Mouse (Mus musculus): Measurements from ENCODE around the gene Nr1d1. TPM values are rescaled to one million over a fixed set of nuclear protein-coding genes. Genes with fewer than 3 reads are reported as not detected.

Nr1d1 gene
- 2.6 and 2.7 TPM in 2 replicates for polyA plus RNA-seq (2015; fragmentation: Nextera tagmentation; extraction: Ambion mirVana)

DNA sequence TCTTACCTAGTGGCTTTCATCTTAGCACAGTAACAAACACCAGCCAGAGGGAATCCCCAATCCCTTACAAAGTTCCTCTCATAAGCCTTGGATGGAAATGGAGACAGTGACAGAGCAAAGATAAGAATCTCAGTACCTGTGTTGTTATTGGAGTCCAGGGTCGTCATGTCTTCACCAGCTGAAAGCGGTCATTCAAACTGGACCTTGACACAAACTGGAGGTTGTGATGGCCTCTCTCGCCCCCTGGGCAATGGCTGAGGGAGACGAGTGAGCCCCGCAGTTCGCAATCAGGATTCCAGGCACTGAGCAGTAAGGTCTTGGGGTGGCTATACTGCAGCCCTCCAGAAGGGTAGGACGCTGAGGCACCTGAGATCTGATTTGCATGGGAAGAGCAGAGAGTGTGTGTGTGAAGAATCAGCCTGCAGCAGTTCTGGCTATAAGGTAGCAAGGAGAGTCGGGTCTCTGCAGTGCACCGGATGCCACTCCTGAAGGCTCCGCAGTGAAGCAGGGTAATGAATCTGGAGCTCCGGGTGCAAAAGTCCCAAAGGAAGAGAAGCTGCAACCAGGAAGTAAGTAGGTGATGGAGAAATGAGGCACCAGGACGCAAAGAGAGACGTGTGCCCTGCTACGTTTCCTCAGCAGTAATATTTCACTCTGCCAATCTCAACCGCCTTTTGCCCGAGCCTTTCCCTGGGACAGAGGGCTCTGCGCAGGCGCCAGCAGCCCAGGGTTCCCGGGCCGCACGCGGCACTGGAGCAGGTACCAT, at the start of gene Nr1d1:
TSS of gene Nr1d1 (minus strand) at position 752 of the 766 bp plus-strand sequence.
- peak within 1 kb of the TSS; percentile 43 for H3K9ac ChIP-seq
- H3K27ac ChIP-seq: peak within 1 kb of the TSS; percentile 84
- no peaks in the 10 kb centered on the region for H3K27me3 ChIP-seq (replicated peaks)
- WGBS: 1% methylated on average over 22 of the region's 22 CpGs
- H3K36me3 ChIP-seq: peaks cover 14% of the 10 kb centered on the region
- H3K4me2 ChIP-seq (replicated peaks): peak within 1 kb of the TSS; percentile 76
- peaks cover 56% of the 10 kb centered on the region for H3K4me1 ChIP-seq (replicated peaks)
- peak; percentile 8 for ATAC-seq
- H3K9me3 ChIP-seq: no peaks in the 10 kb centered on the region
- peak within 1 kb of the TSS; percentile 32 for H3K4me3 ChIP-seq (replicated peaks)

DNA sequence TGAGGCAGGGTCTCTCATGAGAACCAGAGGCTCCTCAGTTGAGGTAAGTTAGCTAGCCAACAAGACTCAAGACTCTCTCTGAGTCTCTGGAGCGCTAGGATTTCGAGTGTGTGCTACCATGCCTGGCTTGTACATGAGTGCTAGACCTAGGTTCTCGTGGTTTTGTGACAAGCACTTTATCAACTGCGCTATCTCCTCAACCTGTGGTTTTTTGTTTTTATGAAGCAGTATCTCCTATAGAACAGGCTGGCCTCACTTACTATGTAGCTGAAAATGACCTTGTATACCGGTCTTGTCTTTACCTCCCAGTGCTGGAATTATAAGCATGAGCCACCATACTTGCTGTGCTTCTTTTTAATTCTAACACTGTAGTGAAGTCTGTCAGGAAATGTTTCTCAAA, 45.8 kb upstream of the Nr1d1 start:
- Histone ChIP-seq H3K4me2 (replicated peaks) (no peak overlapping the region), H3K4me1 (replicated peaks) (no peaks in the 10 kb centered on the region), H3K4me3 (replicated peaks) (no peak overlapping the region), H3K9ac (no peak overlapping the region), H3K9me3 (no peaks in the 10 kb centered on the region), H3K27me3 (replicated peaks) (no peaks in the 10 kb centered on the region), H3K27ac (no peak overlapping the region), H3K36me3 (peaks cover 50% of the 10 kb centered on the region)
- no peak for ATAC-seq
- 96% methylated on average over 5 of the region's 5 CpGs for WGBS

DNA sequence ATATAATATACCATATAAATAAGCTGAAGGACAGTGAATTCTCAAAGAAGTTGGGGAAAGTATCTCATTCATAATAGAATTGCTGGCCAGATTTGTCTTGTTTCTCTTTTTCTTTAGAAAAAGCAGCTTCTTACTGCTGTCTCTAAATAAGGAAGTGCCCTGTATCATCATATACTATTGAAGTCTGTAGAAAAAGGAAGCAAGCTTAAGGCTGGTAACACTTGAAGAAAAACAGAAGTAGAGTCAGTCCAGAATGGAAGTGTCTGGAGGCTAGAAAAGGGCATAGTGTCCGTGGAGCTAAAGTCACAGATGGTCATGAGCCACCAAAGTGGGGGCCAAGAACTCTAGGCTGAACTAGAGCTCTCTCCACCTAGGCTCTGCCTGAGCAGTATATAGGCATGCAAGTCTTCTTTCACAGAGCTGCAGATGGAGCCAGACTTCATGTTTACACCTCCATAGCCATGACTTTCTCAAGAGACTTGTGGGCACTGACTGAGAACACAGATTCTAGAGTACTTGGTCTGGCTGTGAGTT, 41.6 kb upstream of the Nr1d1 start:
- Histone ChIP-seq H3K9me3 (no peaks in the 10 kb centered on the region), H3K4me3 (replicated peaks) (no peak overlapping the region), H3K36me3 (peaks cover 26% of the 10 kb centered on the region), H3K27ac (no peak overlapping the region), H3K9ac (no peak overlapping the region), H3K4me1 (replicated peaks) (no peaks in the 10 kb centered on the region), H3K4me2 (replicated peaks) (no peak overlapping the region), H3K27me3 (replicated peaks) (no peaks in the 10 kb centered on the region)
- 81% methylated on average over 1 of the region's 1 CpGs for WGBS
- ATAC-seq: no peak

DNA sequence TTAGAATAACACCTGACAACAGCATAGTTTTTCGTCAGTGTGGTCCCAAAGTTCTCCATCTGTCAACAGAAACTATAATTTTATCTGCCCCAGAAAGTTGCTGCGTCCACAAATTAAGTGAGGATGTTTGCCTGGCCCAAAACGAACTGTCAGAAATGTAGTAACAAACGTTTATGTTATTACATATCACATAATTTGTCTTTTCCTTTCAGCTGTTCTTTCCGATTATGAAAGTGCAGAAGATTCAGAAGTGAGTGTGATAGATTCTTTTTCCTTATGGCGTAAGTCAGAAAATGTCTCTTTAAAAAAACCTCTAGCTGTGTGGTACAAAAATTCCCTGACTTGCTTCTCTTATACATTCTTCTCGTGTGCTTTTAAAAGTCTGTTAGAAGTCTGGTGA, 35.6 kb upstream of the Nr1d1 start:
- Histone ChIP-seq H3K9ac (peak overlapping the region; percentile 100; the same call in 1 of the 2 replicates), H3K9me3 (no peaks in the 10 kb centered on the region), H3K4me3 (replicated peaks) (peak overlapping the region; percentile 93), H3K4me2 (replicated peaks) (peak overlapping the region; percentile 66), H3K4me1 (replicated peaks) (0 out of 2 replicates have a peak, but pooled peaks cover 3% of the 10 kb centered on the region), H3K27ac (no peak overlapping the region), H3K36me3 (peaks cover 9% of the 10 kb centered on the region), H3K27me3 (replicated peaks) (no peaks in the 10 kb centered on the region)
- ATAC-seq: no peak
- 52% methylated on average over 7 of the region's 7 CpGs for WGBS

DNA sequence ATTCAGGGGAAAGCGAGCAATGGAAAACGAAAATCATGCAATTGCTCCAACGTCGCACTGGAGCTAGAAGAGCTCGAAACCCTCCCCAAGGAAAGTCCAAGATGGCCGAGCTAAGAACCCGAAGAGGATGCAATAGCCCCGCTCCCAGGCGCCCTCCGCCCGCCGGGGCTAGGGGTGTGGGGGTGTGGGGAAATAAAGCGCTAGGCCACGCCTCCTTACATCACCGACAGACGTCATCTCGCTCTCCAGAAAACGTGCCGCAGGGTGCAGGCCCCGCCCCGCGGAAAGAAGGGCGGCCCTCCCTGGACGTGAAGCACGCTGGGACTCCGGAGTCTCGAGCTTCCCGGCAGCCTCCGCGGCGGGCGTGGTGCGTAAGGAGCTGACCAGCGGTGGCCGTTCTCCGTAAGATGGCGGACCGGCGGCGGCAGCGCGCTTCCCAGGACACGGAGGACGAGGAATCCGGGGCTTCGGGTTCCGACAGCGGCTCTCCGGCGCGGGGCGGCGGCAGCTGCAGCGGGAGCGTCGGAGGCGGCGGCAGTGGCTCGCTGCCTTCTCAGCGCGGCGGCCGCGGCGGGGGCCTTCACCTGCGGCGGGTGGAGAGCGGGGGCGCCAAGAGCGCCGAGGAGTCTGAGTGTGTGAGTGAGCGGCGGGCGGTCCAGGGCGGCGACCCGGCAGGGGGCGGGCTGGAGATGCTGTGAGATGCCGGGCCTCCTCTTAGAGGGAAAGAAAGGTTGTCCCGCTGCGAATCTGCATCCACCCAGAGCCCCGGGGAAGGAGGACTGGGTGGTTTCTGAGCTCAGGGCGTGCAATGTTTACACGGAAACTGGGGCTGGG, 34.5 kb upstream of the Nr1d1 start:
- 0 out of 2 replicates have a peak, but pooled peaks cover 3% of the 10 kb centered on the region for H3K4me1 ChIP-seq (replicated peaks)
- peak overlapping the region; percentile 100 for H3K9ac ChIP-seq
- H3K36me3 ChIP-seq: peaks cover 16% of the 10 kb centered on the region
- H3K9me3 ChIP-seq: no peaks in the 10 kb centered on the region
- WGBS: under 1% methylated on average over 83 of the region's 84 CpGs
- ATAC-seq: peak; percentile 100
- no peaks in the 10 kb centered on the region for H3K27me3 ChIP-seq (replicated peaks)
- peak overlapping the region; percentile 99 for H3K27ac ChIP-seq
- peak overlapping the region; percentile 93 for H3K4me3 ChIP-seq (replicated peaks)
- H3K4me2 ChIP-seq (replicated peaks): peak overlapping the region; percentile 66

DNA sequence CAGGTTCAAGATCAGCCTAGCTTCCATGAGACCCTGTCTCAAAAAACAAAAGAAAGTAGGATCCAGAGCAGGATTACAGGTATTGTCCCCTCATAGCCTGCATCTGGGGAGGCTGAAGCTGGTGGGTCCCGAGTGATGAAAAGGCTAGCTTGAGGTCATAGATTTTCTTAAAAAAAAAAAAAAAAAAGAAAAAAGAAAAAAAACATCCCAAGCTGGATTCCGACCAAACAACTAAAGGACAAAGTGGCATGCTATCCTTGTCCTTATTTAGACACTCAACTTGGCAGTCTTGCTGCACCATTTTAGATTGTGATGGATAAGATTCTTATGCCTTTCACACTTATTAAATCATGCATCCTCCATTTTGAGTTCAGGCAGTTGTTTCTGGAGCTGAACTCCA, 33.3 kb upstream of the Nr1d1 start:
- H3K9ac ChIP-seq: no peak overlapping the region
- H3K4me2 ChIP-seq (replicated peaks): peak overlapping the region; percentile 66; the same call in 1 of the 2 replicates
- ATAC-seq: no peak

DNA sequence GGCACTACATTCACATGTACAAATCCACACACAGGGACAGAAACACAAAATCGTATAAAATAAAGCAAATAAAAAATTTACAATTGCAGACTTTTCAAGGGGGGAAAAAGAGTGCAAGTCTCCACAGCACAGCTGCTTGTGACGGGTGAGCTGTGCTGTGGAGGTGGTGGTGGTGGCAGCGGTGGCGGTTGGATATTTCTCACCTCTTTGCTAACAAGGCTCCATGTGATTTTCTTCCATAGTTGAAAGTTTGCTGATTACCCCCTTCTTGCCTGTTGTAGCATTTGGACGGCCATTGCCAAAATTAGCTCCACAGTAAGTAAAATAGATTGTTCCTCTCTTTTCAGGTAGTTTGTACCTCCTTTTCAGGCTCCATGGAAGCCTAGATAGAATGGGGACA, 29.5 kb upstream of the Nr1d1 start, which contains the start of gene Casc3:
TSS of gene Casc3 (plus strand) at position 301 of the 400 bp plus-strand sequence.
- Histone ChIP-seq H3K9me3 (no peaks in the 10 kb centered on the region), H3K4me3 (replicated peaks) (no peak within 1 kb of the TSS), H3K9ac (no peak within 1 kb of the TSS), H3K27me3 (replicated peaks) (no peaks in the 10 kb centered on the region), H3K36me3 (peaks cover 42% of the 10 kb centered on the region), H3K4me2 (replicated peaks) (no peak within 1 kb of the TSS), H3K27ac (no peak within 1 kb of the TSS), H3K4me1 (replicated peaks) (0 out of 2 replicates have a peak, but pooled peaks cover 3% of the 10 kb centered on the region)
- WGBS: 91% methylated on average over 5 of the region's 5 CpGs
- ATAC-seq: no peak

More for the DNA sequence above, 33.3 kb upstream of the Nr1d1 start:
- 0 out of 2 replicates have a peak, but pooled peaks cover 3% of the 10 kb centered on the region for H3K4me1 ChIP-seq (replicated peaks)
- no peak overlapping the region for H3K27ac ChIP-seq
- H3K9me3 ChIP-seq: no peaks in the 10 kb centered on the region
- WGBS: 59% methylated on average over 2 of the region's 2 CpGs
- no peak overlapping the region; the same call in 1 of the 2 replicates for H3K4me3 ChIP-seq (replicated peaks)
- peaks cover 26% of the 10 kb centered on the region for H3K36me3 ChIP-seq
- no peaks in the 10 kb centered on the region for H3K27me3 ChIP-seq (replicated peaks)

DNA sequence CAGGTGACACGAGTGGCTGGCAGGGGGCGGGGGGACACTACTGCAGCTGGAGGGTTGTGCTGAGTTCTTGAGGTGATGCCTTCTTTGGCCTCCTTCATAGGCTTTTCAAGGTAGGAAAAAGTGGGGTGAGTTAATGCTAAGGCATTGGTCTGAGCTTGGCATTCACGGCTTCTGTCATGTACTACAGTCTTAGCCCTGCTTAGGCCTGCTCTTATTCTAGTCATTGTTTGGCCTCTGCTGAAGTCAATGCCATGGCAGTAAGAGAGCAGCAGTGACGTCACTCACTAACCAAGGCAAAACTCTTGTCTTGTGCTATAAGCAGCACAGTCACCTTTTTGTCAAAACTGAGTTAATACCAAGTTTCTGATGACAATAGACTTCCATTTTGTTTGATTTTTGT, 22.8 kb upstream of the Nr1d1 start:
- no peak for ATAC-seq
- Histone ChIP-seq H3K27me3 (replicated peaks) (no peaks in the 10 kb centered on the region), H3K36me3 (peaks cover 26% of the 10 kb centered on the region), H3K9ac (peak overlapping the region; percentile 99), H3K27ac (no peak overlapping the region), H3K4me3 (replicated peaks) (peak overlapping the region; percentile 88), H3K4me2 (replicated peaks) (peak overlapping the region; percentile 88), H3K4me1 (replicated peaks) (peaks cover 23% of the 10 kb centered on the region), H3K9me3 (no peaks in the 10 kb centered on the region)
- 49% methylated on average over 4 of the region's 4 CpGs for WGBS

- H3K4me3 ChIP-seq (replicated peaks): peak overlapping the region; percentile 88
- peak overlapping the region; percentile 88 for H3K4me2 ChIP-seq (replicated peaks)
- no peaks in the 10 kb centered on the region for H3K9me3 ChIP-seq
- H3K4me1 ChIP-seq (replicated peaks): peaks cover 23% of the 10 kb centered on the region
- 3% methylated on average over 5 of the region's 5 CpGs for WGBS
- no peaks in the 10 kb centered on the region for H3K27me3 ChIP-seq (replicated peaks)
- H3K27ac ChIP-seq: no peak overlapping the region
- H3K36me3 ChIP-seq: peaks cover 24% of the 10 kb centered on the region
- H3K9ac ChIP-seq: peak overlapping the region; percentile 99
- ATAC-seq: no peak
Measured at GRCm38 (mm10) chr11:98797306-98797705, 22.2 kb upstream of the Nr1d1 start.

- Histone ChIP-seq H3K9ac (peak overlapping the region; percentile 99), H3K4me2 (replicated peaks) (peak overlapping the region; percentile 88), H3K4me3 (replicated peaks) (peak overlapping the region; percentile 88), H3K27me3 (replicated peaks) (no peaks in the 10 kb centered on the region), H3K27ac (peak overlapping the region; percentile 100), H3K36me3 (peaks cover 22% of the 10 kb centered on the region), H3K9me3 (no peaks in the 10 kb centered on the region), H3K4me1 (replicated peaks) (peaks cover 23% of the 10 kb centered on the region)
- peak; percentile 23; the same call in 1 of the 2 replicates for ATAC-seq
- WGBS: under 1% methylated on average over 23 of the region's 23 CpGs
Measured at GRCm38 (mm10) chr11:98796515-98797216, 21.5 kb upstream of the Nr1d1 start.

GRCm38 (mm10) chr11:98795714-98796514, 20.8 kb upstream of the Nr1d1 start:
- Histone ChIP-seq H3K9me3 (no peaks in the 10 kb centered on the region), H3K4me1 (replicated peaks) (peaks cover 23% of the 10 kb centered on the region), H3K9ac (peak overlapping the region; percentile 99), H3K27me3 (replicated peaks) (no peaks in the 10 kb centered on the region), H3K27ac (peak overlapping the region; percentile 100), H3K4me2 (replicated peaks) (peak overlapping the region; percentile 88), H3K36me3 (peaks cover 19% of the 10 kb centered on the region), H3K4me3 (replicated peaks) (peak overlapping the region; percentile 88)
- under 1% methylated on average over 72 of the region's 74 CpGs for WGBS
- peak; percentile 57 for ATAC-seq

Measured in intestine, embryonic 15.5 days (tissue).